Mouse (Mus musculus) liver, adult 2 months (tissue): ENCODE measurements around the gene Ift57. TPM values are rescaled to one million over a fixed set of nuclear protein-coding genes. Genes with fewer than 3 reads are reported as not detected.

ENCODE experiments used
- DNase-seq: peaks from one replicate; pipeline ENCODE4 v3.0.0-alpha.2; 2011; ENCODE audit warnings: low read depth, low spot score; ENCODE audit errors: extremely low read depth
- H3K27ac ChIP-seq: fragments of 200-500 bp; replicated peaks from 2 replicates; pipeline ENCODE4 v1.5.1; 2012; ENCODE audit warnings: low read depth, mild to moderate bottlenecking, control low read depth, inconsistent platforms, low read length; ENCODE audit not compliant: insufficient read depth
- H3K27me3 ChIP-seq: fragments of 200-500 bp; 2 replicates; pipeline ENCODE4 v1.6.1; 2012; ENCODE audit warnings: mild to moderate bottlenecking, moderate library complexity, low read length, inconsistent platforms; ENCODE audit not compliant: control insufficient read depth, insufficient read depth
- H3K36me3 ChIP-seq: fragments of 200-500 bp; 2 replicates; pipeline ENCODE4 v1.6.1; 2012; ENCODE audit warnings: low read length, inconsistent platforms; ENCODE audit not compliant: control insufficient read depth, insufficient read depth
- H3K4me1 ChIP-seq: fragments of 200-500 bp; 2 replicates; pipeline ENCODE4 v1.6.1; 2011; ENCODE audit warnings: low read length; ENCODE audit not compliant: control insufficient read depth, insufficient read depth
- H3K4me3 ChIP-seq: fragments of 200-500 bp; 2 replicates; pipeline ENCODE4 v1.5.1; 2011; ENCODE audit warnings: low read depth, mild to moderate bottlenecking, control low read depth, low read length, moderate library complexity; ENCODE audit not compliant: insufficient read depth
- H3K79me2 ChIP-seq: fragments of 200-500 bp; 2 replicates; pipeline ENCODE4 v1.6.1; 2012; ENCODE audit warnings: inconsistent platforms, mild to moderate bottlenecking, low read length, moderate library complexity; ENCODE audit not compliant: control insufficient read depth, insufficient read depth
- H3K9ac ChIP-seq: fragments of 200-500 bp; 2 replicates; pipeline ENCODE4 v1.6.1; 2012; ENCODE audit warnings: low read depth, mild to moderate bottlenecking, control low read depth, inconsistent platforms, low read length
- CTCF ChIP-seq: fragments of 200-500 bp; IDR thresholded peaks from 2 replicates; pipeline ENCODE4 v1.5.1; 2011; ENCODE audit warnings: low read depth, low read length, control low read depth
- POLR2A ChIP-seq: fragments of 200-500 bp; IDR thresholded peaks from 2 replicates; pipeline ENCODE4 v1.6.1; 2011; ENCODE audit warnings: low read length, control low read depth; ENCODE audit not compliant: insufficient read depth; ENCODE audit errors: extremely low read depth
- WGBS: fragments of 180-500 bp; shearing (Covaris S2); methylation state at CpG from one replicate; pipeline ENCODE4 v1.1.7; 2018; 5-methylcytosine and 5-hydroxymethylcytosine counted together
- polyA plus RNA-seq: library from polyadenylated mRNA; depleted of rRNA; stranded (reverse); fragments of >200 nt; gene quantifications from 2 replicates; pipeline ENCODE4 v1.2.3, GENCODE M21; 2012
- total RNA-seq: library from RNA; depleted of rRNA; stranded (reverse); fragments of >200 nt; gene quantifications from 2 replicates; pipeline ENCODE4 v1.2.3, GENCODE M21; 2014

Gene Ift57
- total and polyA plus RNA-seq, 2 experiments = 0.31 to 1.2 TPM

- 79% methylated on average over 17 of the region's 17 CpGs for WGBS
- Histone ChIP-seq H3K36me3 (no peaks in the 10 kb centered on the region), H3K4me1 (no peaks in the 10 kb centered on the region), H3K9ac (no peak overlapping the region), H3K4me3 (no peak overlapping the region), H3K27me3 (no peaks in the 10 kb centered on the region), H3K79me2 (no peaks in the 10 kb centered on the region), H3K27ac (no peak overlapping the region)
- TF ChIP-seq POLR2A (no peak), CTCF (no peak)
- no peak for DNase-seq
Observed at GRCm38 (mm10) chr16:49760517-49761203, 61.6 kb downstream of the Ift57 start.

- 89% methylated on average over 5 of the region's 5 CpGs for WGBS
- Histone ChIP-seq H3K36me3 (no peaks in the 10 kb centered on the region), H3K27ac (no peak overlapping the region), H3K4me3 (no peak overlapping the region), H3K27me3 (no peaks in the 10 kb centered on the region), H3K79me2 (no peaks in the 10 kb centered on the region), H3K4me1 (no peaks in the 10 kb centered on the region), H3K9ac (no peak overlapping the region)
- DNase-seq = no peak
- TF ChIP-seq CTCF = no peak
- no peak for TF ChIP-seq POLR2A
Observed at GRCm38 (mm10) chr16:49761981-49762380, 62.9 kb downstream of the Ift57 start.

- DNase-seq = peak; percentile 46
- H3K4me1 ChIP-seq = peaks cover 5% of the 10 kb centered on the region
- 28% methylated on average over 3 of the region's 3 CpGs for WGBS
- H3K27ac ChIP-seq = no peak overlapping the region
- H3K27me3 ChIP-seq = no peaks in the 10 kb centered on the region
- H3K4me3 ChIP-seq = no peak overlapping the region
- TF ChIP-seq POLR2A = no peak
- peak; percentile 20; the same call in 1 of the 2 replicates for TF ChIP-seq CTCF
- H3K36me3 ChIP-seq = no peaks in the 10 kb centered on the region
- H3K79me2 ChIP-seq = no peaks in the 10 kb centered on the region
- no peak overlapping the region for H3K9ac ChIP-seq
Observed at GRCm38 (mm10) chr16:49766326-49766725, 67.3 kb downstream of the Ift57 start.

GRCm38 (mm10) chr16:49768491-49769031 lies 69.5 kb downstream of the Ift57 start:
- no peaks in the 10 kb centered on the region for H3K79me2 ChIP-seq
- no peak for DNase-seq
- H3K4me1 ChIP-seq = peaks cover 5% of the 10 kb centered on the region
- TF ChIP-seq POLR2A = no peak
- TF ChIP-seq CTCF = no peak
- no peak overlapping the region for H3K27ac ChIP-seq
- H3K4me3 ChIP-seq = no peak overlapping the region
- WGBS = 100% methylated on average over 4 of the region's 4 CpGs
- no peaks in the 10 kb centered on the region for H3K27me3 ChIP-seq
- no peaks in the 10 kb centered on the region for H3K36me3 ChIP-seq
- H3K9ac ChIP-seq = no peak overlapping the region

- DNase-seq = peak; percentile 24
- Histone ChIP-seq H3K4me1 (peaks cover 5% of the 10 kb centered on the region), H3K79me2 (no peaks in the 10 kb centered on the region), H3K36me3 (no peaks in the 10 kb centered on the region), H3K4me3 (no peak overlapping the region), H3K27me3 (no peaks in the 10 kb centered on the region), H3K27ac (0 out of 2 replicates have a peak overlapping the region, but pooled peaks have one; percentile 27), H3K9ac (no peak overlapping the region)
- TF ChIP-seq POLR2A (no peak), CTCF (no peak)
- WGBS = 68% methylated on average over 2 of the region's 2 CpGs
Observed at GRCm38 (mm10) chr16:49769831-49770261, 70.8 kb downstream of the Ift57 start.
